Mouse (Mus musculus): Measurements from ENCODE around the gene Stx16. TPM values are rescaled to one million over a fixed set of nuclear protein-coding genes. Genes with fewer than 3 reads are reported as not detected.

Stx16 gene
- polyA plus RNA-seq, 1 experiment = 78.7 TPM

- TF ChIP-seq POLR2A (IDR thresholded peaks at IDR 0.05; ENCODE audit: insufficient read depth, low read depth, low read length) (no peak), CTCF (IDR thresholded peaks at IDR 0.05; ENCODE audit: insufficient read depth, low read depth, low read length) (no peak)
- Histone ChIP-seq H3K27ac (ENCODE audit: insufficient read depth, low read depth, low read length) (no peak overlapping the region), H3K4me1 (ENCODE audit: control insufficient read depth, insufficient read depth, low read length) (no peaks in the 10 kb centered on the region), H3K4me3 (ENCODE audit: insufficient read depth, low read depth, low read length) (no peak overlapping the region)
- WGBS = 83% methylated on average over 8 of the region's 8 CpGs
These were observed 17.7 kb upstream of the Stx16 start for GRCm38 (mm10) chr2:174058316-174058939.

GRCm38 (mm10) chr2:174059591-174060385 lies 16.3 kb upstream of the Stx16 start:
- Histone ChIP-seq H3K27ac (ENCODE audit: insufficient read depth, low read depth, low read length) (no peak overlapping the region), H3K4me1 (ENCODE audit: control insufficient read depth, insufficient read depth, low read length) (no peaks in the 10 kb centered on the region), H3K4me3 (ENCODE audit: insufficient read depth, low read depth, low read length) (no peak overlapping the region)
- 88% methylated on average over 13 of the region's 13 CpGs for WGBS
- TF ChIP-seq POLR2A (IDR thresholded peaks at IDR 0.05; ENCODE audit: insufficient read depth, low read depth, low read length) = no peak
- TF ChIP-seq CTCF (IDR thresholded peaks at IDR 0.05; ENCODE audit: insufficient read depth, low read depth, low read length) = no peak

- Histone ChIP-seq H3K4me1 (ENCODE audit: control insufficient read depth, insufficient read depth, low read length) (no peaks in the 10 kb centered on the region), H3K4me3 (ENCODE audit: insufficient read depth, low read depth, low read length) (no peak overlapping the region), H3K27ac (ENCODE audit: insufficient read depth, low read depth, low read length) (no peak overlapping the region)
- WGBS = 15% methylated on average over 2 of the region's 2 CpGs
- TF ChIP-seq POLR2A (IDR thresholded peaks at IDR 0.05; ENCODE audit: insufficient read depth, low read depth, low read length) (no peak), CTCF (IDR thresholded peaks at IDR 0.05; ENCODE audit: insufficient read depth, low read depth, low read length) (no peak)
These were observed 14.9 kb upstream of the Stx16 start for GRCm38 (mm10) chr2:174061219-174061618.

- 75% methylated on average over 6 of the region's 6 CpGs for WGBS
- no peak for TF ChIP-seq POLR2A (IDR thresholded peaks at IDR 0.05; ENCODE audit: insufficient read depth, low read depth, low read length)
- no peak for TF ChIP-seq CTCF (IDR thresholded peaks at IDR 0.05; ENCODE audit: insufficient read depth, low read depth, low read length)
- H3K27ac ChIP-seq (ENCODE audit: insufficient read depth, low read depth, low read length) = no peak overlapping the region
- H3K4me3 ChIP-seq (ENCODE audit: insufficient read depth, low read depth, low read length) = no peak overlapping the region
- H3K4me1 ChIP-seq (ENCODE audit: control insufficient read depth, insufficient read depth, low read length) = no peaks in the 10 kb centered on the region
These were observed 13.0 kb upstream of the Stx16 start for GRCm38 (mm10) chr2:174063074-174063473.

GRCm38 (mm10) chr2:174063527-174064211 lies 12.4 kb upstream of the Stx16 start:
- Histone ChIP-seq H3K4me3 (ENCODE audit: insufficient read depth, low read depth, low read length) (no peak overlapping the region), H3K27ac (ENCODE audit: insufficient read depth, low read depth, low read length) (no peak overlapping the region), H3K4me1 (ENCODE audit: control insufficient read depth, insufficient read depth, low read length) (no peaks in the 10 kb centered on the region)
- TF ChIP-seq POLR2A (IDR thresholded peaks at IDR 0.05; ENCODE audit: insufficient read depth, low read depth, low read length) (no peak), CTCF (IDR thresholded peaks at IDR 0.05; ENCODE audit: insufficient read depth, low read depth, low read length) (no peak)
- 80% methylated on average over 9 of the region's 9 CpGs for WGBS

GRCm38 (mm10) chr2:174067793-174068419 lies 8.2 kb upstream of the Stx16 start:
- Histone ChIP-seq H3K4me1 (ENCODE audit: control insufficient read depth, insufficient read depth, low read length) (no peaks in the 10 kb centered on the region), H3K4me3 (ENCODE audit: insufficient read depth, low read depth, low read length) (no peak overlapping the region), H3K27ac (ENCODE audit: insufficient read depth, low read depth, low read length) (no peak overlapping the region)
- TF ChIP-seq CTCF (IDR thresholded peaks at IDR 0.05; ENCODE audit: insufficient read depth, low read depth, low read length) (no peak), POLR2A (IDR thresholded peaks at IDR 0.05; ENCODE audit: insufficient read depth, low read depth, low read length) (no peak)
- 61% methylated on average over 6 of the region's 6 CpGs for WGBS

GRCm38 (mm10) chr2:174069532-174070049 lies 6.5 kb upstream of the Stx16 start:
- no peak overlapping the region for H3K4me3 ChIP-seq (ENCODE audit: insufficient read depth, low read depth, low read length)
- WGBS = 31% methylated on average over 3 of the region's 3 CpGs
- peaks cover 2% of the 10 kb centered on the region for H3K4me1 ChIP-seq (ENCODE audit: control insufficient read depth, insufficient read depth, low read length)
- TF ChIP-seq POLR2A (IDR thresholded peaks at IDR 0.05; ENCODE audit: insufficient read depth, low read depth, low read length) (no peak), CTCF (IDR thresholded peaks at IDR 0.05; ENCODE audit: insufficient read depth, low read depth, low read length) (no peak)
- H3K27ac ChIP-seq (ENCODE audit: insufficient read depth, low read depth, low read length) = no peak overlapping the region

- WGBS = 97% methylated on average over 5 of the region's 5 CpGs
- no peak for TF ChIP-seq CTCF (IDR thresholded peaks at IDR 0.05; ENCODE audit: insufficient read depth, low read depth, low read length)
- no peak for TF ChIP-seq POLR2A (IDR thresholded peaks at IDR 0.05; ENCODE audit: insufficient read depth, low read depth, low read length)
- Histone ChIP-seq H3K27ac (ENCODE audit: insufficient read depth, low read depth, low read length) (no peak overlapping the region), H3K4me3 (ENCODE audit: insufficient read depth, low read depth, low read length) (no peak overlapping the region), H3K4me1 (ENCODE audit: control insufficient read depth, insufficient read depth, low read length) (peaks cover 15% of the 10 kb centered on the region)
These were observed 4.7 kb upstream of the Stx16 start for GRCm38 (mm10) chr2:174071406-174071805.

Data from olfactory bulb, adult 2 months (tissue).